Mouse (Mus musculus) kidney, embryonic 16.5 days (tissue): ENCODE measurements around the gene Gm2022. TPM values are rescaled to one million over a fixed set of nuclear protein-coding genes. Genes with fewer than 3 reads are reported as not detected.
"Not testable (repeated sequence)": the region's sequence is repeated elsewhere in the genome, so short reads cannot be mapped to it uniquely, and the experiment has no call there.

Experiments used
- ATAC-seq: fragments of 200-750 bp; cut with Nextera tagmentation; 2 replicates; pipeline ENCODE4 v1.8.0; 2017; ENCODE audit warnings: moderate TSS enrichment; ENCODE audit not compliant: low FRiP score, low TSS enrichment
- H3K27ac ChIP-seq: fragments of 300-500 bp; sonication (generic); 2 replicates; pipeline ENCODE4 v1.5.1; 2014; ENCODE audit warnings: low read length
- H3K27me3 ChIP-seq: fragments of 300-500 bp; sonication (generic); 2 replicates; pipeline ENCODE4 v1.6.1; 2014; ENCODE audit warnings: low read length, control low read depth, mixed read lengths; ENCODE audit not compliant: insufficient read depth
- H3K36me3 ChIP-seq: fragments of 300-500 bp; sonication (generic); 2 replicates; pipeline ENCODE4 v1.6.1; 2014; ENCODE audit warnings: low read length, control low read depth, mixed read lengths; ENCODE audit not compliant: insufficient read depth
- H3K4me1 ChIP-seq: fragments of 300-500 bp; sonication (generic); 2 replicates; pipeline ENCODE4 v1.6.1; 2014; ENCODE audit warnings: low read length, control low read depth, mixed read lengths; ENCODE audit not compliant: insufficient read depth
- H3K4me2 ChIP-seq: fragments of 300-500 bp; sonication (generic); replicated peaks from 2 replicates; pipeline ENCODE4 v1.6.1; 2014; ENCODE audit warnings: low read depth, low read length
- H3K4me3 ChIP-seq: fragments of 300-500 bp; sonication (generic); 2 replicates; pipeline ENCODE4 v1.5.1; 2014; ENCODE audit warnings: mild to moderate bottlenecking, low read length
- H3K9ac ChIP-seq: fragments of 300-500 bp; sonication (generic); replicated peaks from 2 replicates; pipeline ENCODE4 v1.6.1; 2014; ENCODE audit warnings: low read length
- H3K9me3 ChIP-seq: fragments of 300-500 bp; sonication (generic); 2 replicates; pipeline ENCODE4 v1.6.1; 2016; ENCODE audit warnings: low read length, control low read depth
- WGBS: fragments of 180-500 bp; shearing (Covaris S2); extraction: QIAGEN DNeasy Blood & Tissue Kit; methylation state at CpG from one replicate; pipeline ENCODE4 v1.1.7; 2014; 5-methylcytosine and 5-hydroxymethylcytosine counted together
- polyA plus RNA-seq: library from polyadenylated mRNA; unstranded; fragments of >200 nt; fragmentation: Nextera tagmentation; extraction: Ambion mirVana; gene quantifications from 2 replicates; pipeline ENCODE4 v1.2.1, GENCODE M21; 2015

The Gm2022 gene
- polyA plus RNA-seq: not detected in 2 replicates

GRCm38 (mm10) chr12:87895070-87895469 lies at the start of gene Gm2022:
Gm2022 (plus strand) TSS chr12:87895370.
- not testable (repeated sequence) for H3K4me1 ChIP-seq, ATAC-seq, H3K9ac ChIP-seq, H3K36me3 ChIP-seq, H3K27me3 ChIP-seq, H3K4me2 ChIP-seq, H3K9me3 ChIP-seq, H3K4me3 ChIP-seq, H3K27ac ChIP-seq
- WGBS: 100% methylated on average over 1 of the region's 1 CpGs

DNA sequence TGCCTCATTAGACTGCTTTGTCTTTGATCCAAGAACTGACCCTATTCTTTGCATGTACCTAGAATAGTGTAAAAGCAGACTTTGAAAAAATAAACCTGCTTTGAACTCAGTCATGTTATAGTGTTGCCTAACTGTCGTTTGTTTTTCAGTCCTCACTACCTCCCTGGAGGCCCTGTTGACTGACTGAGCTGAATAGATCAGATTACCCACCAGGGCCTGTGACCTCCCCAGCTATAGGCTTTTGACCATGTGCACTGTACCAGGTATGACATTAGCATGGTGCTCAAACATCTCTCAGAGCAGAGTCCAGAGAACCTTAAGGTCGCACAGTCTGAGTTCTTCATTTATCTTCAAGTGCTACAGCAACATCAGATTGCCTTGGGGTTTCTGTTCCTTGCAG lies 44.5 kb upstream of the Gm2022 start:
- no CpG with 5 or more reads among the region's 2 CpGs for WGBS

GRCm38 (mm10) chr12:87856067-87856466 lies 39.1 kb upstream of the Gm2022 start:
- H3K4me3 ChIP-seq, H3K27ac ChIP-seq, ATAC-seq, H3K9me3 ChIP-seq, H3K27me3 ChIP-seq, H3K9ac ChIP-seq, H3K36me3 ChIP-seq, H3K4me1 ChIP-seq, H3K4me2 ChIP-seq: not testable (repeated sequence)
- WGBS: 77% methylated on average over 1 of the region's 1 CpGs

More for the DNA sequence above, 44.5 kb upstream of the Gm2022 start:
- H3K4me2 ChIP-seq, H3K9ac ChIP-seq, H3K4me1 ChIP-seq, H3K27ac ChIP-seq, H3K36me3 ChIP-seq, H3K9me3 ChIP-seq, ATAC-seq, H3K4me3 ChIP-seq, H3K27me3 ChIP-seq: not testable (repeated sequence)

- not testable (repeated sequence) for H3K4me1 ChIP-seq, H3K4me3 ChIP-seq, H3K36me3 ChIP-seq, H3K9me3 ChIP-seq, H3K27ac ChIP-seq, ATAC-seq, H3K27me3 ChIP-seq, H3K4me2 ChIP-seq, H3K9ac ChIP-seq
- 86% methylated on average over 23 of the region's 23 CpGs for WGBS
These were observed 33.2 kb upstream of the Gm2022 start for GRCm38 (mm10) chr12:87861740-87862692.

GRCm38 (mm10) chr12:87863638-87864037 lies 31.5 kb upstream of the Gm2022 start:
- H3K4me1 ChIP-seq, H3K27me3 ChIP-seq, H3K27ac ChIP-seq, H3K9ac ChIP-seq, ATAC-seq, H3K4me3 ChIP-seq, H3K36me3 ChIP-seq, H3K4me2 ChIP-seq, H3K9me3 ChIP-seq: not testable (repeated sequence)
- 89% methylated on average over 10 of the region's 11 CpGs for WGBS

DNA sequence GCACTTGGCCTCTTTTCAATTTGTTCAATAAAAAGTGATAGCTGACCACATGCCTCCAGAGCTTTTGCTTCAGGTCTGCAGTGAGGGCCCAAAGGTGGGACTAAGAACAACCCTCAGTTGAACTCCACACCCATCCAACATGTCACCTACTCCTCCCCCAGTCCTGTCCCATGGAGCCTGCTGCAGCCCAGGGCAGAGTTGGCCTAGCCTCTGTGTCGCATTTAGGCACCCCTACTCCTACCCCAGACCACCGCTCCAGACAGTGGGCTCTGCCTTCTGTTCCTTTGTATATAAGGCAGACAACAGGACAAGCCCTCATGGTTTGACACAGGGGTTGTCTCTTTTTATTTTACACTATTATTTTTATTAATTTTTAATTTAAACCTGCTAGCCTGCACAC lies 31.1 kb upstream of the Gm2022 start:
- WGBS: 83% methylated on average over 2 of the region's 2 CpGs
- not testable (repeated sequence) for H3K9ac ChIP-seq, H3K4me1 ChIP-seq, ATAC-seq, H3K4me3 ChIP-seq, H3K4me2 ChIP-seq, H3K27ac ChIP-seq, H3K36me3 ChIP-seq, H3K27me3 ChIP-seq, H3K9me3 ChIP-seq

GRCm38 (mm10) chr12:87873772-87874171 lies 21.4 kb upstream of the Gm2022 start, which contains the start of gene Gm2016:
Gm2016 (plus strand) TSS chr12:87874072.
- ATAC-seq: not testable (repeated sequence)

GRCm38 (mm10) chr12:87919721-87920120 lies 24.6 kb downstream of the Gm2022 start, which contains the start of gene Gm2035:
Gm2035 (minus strand) TSS chr12:87919857.
- not testable (repeated sequence) for H3K36me3 ChIP-seq, H3K27ac ChIP-seq, H3K9me3 ChIP-seq, H3K4me2 ChIP-seq, H3K27me3 ChIP-seq, H3K4me1 ChIP-seq, H3K4me3 ChIP-seq, ATAC-seq, H3K9ac ChIP-seq
- 87% methylated on average over 2 of the region's 2 CpGs for WGBS

More at GRCm38 (mm10) chr12:87873772-87874171, 21.4 kb upstream of the Gm2022 start, which contains the start of gene Gm2016:
- H3K4me3 ChIP-seq, H3K9me3 ChIP-seq, H3K27me3 ChIP-seq, H3K9ac ChIP-seq, H3K36me3 ChIP-seq, H3K27ac ChIP-seq, H3K4me1 ChIP-seq, H3K4me2 ChIP-seq: not testable (repeated sequence)
- 80% methylated on average over 5 of the region's 5 CpGs for WGBS
